Mouse (Mus musculus) adipocyte (in vitro differentiated cells): ENCODE data around the gene Apol7b.
"Not testable (repeated sequence)": the region's sequence is repeated elsewhere in the genome, so short reads cannot be mapped to it uniquely, and the experiment has no call there.

Source experiments
- DNase-seq: peaks from one replicate; pipeline ENCODE4 v3.0.0-alpha.2; 2016; ENCODE audit warnings: low spot score

The Apol7b gene

DNA sequence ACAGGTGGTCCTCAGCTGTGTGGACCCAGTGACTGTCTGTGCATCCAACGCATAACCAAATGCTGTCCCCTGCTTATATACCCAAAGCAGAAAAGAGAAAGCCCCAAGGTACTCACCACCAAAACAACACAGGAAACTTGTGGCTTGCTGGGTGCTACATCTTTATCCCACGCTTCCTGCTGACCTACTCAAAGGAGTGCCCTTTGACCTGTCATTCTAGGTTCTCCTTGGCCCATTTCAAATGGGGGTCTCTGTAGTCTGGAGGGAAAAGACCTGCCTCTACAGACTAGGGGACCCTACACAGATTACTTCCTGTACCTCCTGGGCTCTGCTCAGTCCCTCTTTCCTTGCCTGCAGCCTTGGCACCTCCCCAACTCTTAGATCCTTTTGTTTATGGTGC is at the start of gene Apol7b:
TSS of gene Apol7b (minus strand) at position 101 of the 400 bp plus-strand sequence.
- not testable (repeated sequence) for DNase-seq

DNA sequence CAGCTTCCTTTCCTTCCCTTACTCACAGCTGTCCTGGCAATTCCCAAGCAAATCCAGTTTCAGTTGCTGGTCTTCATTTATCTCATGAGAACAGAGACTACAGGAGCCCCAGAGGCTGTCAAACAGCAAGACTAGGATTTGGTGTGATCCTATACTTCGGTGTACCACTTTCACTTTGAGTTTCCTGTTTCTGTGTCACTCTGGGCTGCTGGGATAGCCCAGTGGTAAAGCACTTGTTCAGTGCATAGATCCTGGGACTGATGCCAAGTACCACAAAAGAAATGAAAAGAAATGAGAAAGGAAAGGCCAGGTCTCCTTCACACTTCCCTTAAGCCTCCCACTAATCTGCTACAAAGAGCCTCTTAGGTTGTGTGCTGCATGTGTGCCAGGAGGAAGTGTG is 47.4 kb upstream of the Apol7b start:
- not testable (repeated sequence) for DNase-seq

DNA sequence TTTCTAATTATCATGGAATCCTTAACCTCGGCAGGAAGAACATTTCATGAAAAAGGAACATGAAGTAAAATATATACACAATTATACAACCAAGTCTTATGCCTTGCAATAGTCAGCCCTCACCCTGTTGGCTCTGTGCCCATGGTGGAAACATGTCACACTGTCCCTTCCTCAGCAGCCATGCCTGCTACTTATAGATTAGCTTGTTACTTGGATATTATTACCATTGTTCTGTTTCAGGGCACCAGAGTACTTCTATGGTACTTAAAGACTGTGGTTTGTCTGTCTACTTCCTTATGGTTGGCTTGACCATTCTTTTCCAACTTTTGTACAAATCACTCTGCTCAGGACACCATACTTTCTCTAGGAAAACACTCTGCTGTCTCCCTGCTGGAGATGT is 45.9 kb upstream of the Apol7b start:
- DNase-seq = not testable (repeated sequence)

DNA sequence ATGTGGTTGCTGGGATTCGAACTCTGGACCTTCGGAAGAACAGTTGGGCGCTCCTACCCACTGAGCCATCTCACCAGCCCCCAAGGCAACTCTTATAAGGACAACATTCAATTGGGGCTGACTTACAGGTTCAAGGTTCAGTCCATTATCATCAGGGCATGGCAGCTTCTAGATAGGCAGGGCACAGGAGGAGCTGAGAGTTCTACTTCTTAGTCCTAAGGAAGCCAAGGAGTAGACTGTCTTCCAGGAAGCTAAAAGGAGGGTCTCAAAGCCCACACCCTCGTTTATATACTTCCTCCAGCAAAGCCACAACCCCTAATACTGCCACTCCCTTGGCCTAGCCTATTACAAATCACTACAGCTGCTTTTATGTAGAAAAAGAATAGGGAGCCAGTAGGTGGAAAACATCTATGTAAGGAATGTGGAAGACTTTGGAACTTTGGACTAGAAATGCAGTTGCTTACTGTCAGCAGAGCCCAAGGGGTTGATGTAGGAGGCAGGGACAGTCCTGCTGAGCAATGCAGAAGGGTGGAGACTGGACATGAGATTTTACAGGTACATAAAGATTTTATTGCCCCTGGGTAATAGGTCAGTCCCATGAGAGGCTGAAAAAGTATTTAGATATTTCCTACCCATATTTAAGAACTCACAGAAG is 35.0 kb upstream of the Apol7b start:
- DNase-seq = no peak

DNA sequence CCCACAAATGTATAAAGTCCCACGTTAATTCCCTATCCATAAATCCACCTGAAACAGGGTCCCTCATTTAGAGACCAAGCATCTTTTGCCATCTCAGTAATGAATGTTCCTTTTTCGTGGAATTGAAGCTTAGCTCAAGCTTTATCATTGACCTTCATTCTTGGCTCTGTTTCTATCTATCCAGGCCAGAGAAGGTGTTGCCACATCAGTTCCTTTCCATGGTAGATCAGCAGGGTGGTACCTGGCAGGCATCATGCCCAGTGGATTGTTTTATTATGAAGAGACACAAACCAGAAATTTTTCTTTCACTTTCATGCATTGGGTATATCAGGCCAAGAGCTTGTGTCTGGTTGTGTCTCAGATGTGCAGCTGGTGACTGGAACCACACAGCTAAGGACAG is 29.4 kb upstream of the Apol7b start, which contains the start of gene Apol10a:
TSS of gene Apol10a (plus strand) at position 355 of the 400 bp plus-strand sequence.
- not testable (repeated sequence) for DNase-seq

DNA sequence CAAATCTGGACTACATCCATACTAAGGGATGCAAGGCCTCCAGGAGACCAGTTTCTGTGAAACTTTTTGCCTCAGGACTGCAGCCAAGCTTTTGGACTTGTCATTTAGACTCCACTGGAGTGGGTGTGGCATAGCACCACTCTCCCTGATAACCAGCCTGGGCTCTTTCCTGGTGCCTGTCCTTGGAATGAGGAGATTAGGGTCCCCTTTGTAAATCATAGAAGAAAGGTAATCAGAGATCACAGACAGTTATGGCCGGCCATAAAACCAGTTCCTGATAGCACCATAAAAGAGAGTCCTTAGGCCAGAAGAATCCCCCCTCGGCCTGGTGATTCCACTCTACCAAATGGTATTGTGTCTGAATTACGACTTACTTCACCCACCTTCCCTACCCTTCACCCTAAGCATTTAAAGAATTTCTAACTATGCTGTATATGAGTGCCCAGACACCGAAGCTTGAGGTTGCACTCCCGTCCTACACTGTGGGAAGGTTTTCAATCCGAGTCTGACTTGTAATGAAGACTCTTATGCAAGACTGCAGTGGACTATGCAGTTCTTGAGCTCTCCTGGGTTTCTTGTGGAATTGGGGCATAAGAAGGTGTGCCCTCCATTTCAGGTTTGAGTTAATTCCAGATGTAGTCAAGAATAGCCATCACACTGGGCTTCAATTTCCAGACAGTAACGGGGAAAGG is 27.6 kb upstream of the Apol7b start:
- DNase-seq = not testable (repeated sequence)

DNA sequence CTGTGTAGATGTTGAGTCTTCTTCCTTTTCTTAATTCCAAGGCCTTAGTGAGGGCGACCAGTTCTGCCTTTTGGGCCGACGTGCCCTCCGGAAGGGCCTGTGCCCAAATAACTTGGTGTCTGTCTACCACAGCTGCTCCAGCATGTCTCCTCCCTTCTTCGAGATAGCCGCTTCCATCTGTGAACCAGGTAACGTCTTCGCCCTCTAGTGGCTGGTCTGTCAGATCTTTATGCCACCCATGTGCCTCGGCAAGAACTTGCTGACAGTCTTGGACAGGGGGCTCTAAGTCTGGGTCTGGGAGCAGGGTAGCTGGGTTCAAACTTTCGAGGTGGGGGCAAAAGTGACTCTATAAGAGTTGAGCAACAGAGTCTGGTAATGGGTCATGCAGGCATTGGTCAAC is 2.6 kb upstream of the Apol7b start:
- DNase-seq = not testable (repeated sequence)

DNA sequence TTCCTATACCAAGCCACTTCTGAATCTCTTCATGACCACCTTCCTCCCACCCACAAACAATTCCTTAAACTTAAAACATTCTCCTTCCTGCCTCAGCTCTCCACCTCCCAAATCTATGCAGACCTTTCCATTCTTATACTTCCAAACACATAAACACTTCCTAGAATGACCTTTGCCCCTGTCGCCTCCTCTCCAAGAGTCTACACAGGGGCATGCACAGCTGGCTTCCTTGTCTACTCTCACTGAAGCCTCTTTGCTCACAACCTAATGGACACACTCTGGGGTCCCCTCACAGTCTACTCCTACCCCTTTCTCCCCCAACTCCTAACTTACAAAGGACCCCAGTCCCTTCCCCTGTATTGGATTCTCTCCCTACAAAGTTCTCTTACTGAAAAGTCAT is 1.6 kb downstream of the Apol7b start:
- DNase-seq = not testable (repeated sequence)

DNA sequence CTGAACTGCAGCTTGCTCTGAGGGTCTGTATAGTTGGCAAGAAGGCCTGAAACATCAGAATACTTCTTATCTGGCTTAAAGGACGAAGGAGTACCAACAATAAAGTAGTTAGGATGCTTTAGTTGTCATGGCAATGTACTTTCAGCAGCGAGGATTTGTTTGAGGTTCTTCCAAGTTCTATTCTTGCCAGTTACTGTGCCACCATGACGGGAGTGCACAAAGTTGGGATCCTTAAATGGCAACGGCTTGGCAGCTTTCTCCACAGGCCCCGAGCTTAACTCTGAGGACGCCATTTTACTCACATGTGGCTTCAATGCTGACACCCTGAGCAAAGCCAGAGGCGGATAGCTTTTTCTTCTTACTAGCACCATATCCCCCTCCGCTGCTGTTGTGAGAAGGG is 2.5 kb downstream of the Apol7b start:
- DNase-seq = not testable (repeated sequence)

DNA sequence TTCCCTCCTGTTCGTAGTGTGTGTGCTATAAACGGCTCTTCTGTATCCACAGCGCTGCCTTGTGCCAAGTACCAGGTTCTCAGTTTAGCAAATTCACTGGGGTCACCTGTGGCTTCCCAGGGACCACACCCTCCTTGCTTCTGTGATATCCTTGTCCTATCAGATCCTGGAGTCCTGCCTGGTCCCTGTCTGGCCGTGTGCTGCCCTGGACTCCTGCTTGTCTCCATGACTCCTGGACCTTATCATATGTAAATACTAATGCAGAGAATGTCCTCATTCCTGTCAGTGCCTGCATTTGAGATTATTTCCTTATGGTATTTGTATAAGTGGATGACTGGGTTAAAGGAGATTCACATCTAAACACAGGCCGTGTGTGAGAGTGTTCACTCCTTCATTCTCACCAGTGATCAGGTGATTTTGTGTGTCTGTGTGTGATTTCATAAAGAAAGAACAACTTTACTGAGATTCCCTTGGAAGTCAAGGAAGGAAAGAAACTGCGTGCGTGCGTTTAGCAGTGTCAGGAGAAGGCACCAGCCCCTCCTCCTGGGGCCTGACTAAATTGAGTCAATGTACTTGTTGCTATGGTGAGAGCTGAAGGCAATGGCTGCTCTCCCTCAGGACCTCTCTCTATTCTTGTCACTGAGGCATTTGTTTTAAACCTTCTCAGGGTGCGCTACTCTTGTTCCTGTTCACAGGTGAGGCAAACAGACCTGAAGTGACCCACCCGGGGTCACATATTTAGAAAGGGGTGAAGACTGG is 18.4 kb downstream of the Apol7b start:
- not testable (repeated sequence) for DNase-seq

DNA sequence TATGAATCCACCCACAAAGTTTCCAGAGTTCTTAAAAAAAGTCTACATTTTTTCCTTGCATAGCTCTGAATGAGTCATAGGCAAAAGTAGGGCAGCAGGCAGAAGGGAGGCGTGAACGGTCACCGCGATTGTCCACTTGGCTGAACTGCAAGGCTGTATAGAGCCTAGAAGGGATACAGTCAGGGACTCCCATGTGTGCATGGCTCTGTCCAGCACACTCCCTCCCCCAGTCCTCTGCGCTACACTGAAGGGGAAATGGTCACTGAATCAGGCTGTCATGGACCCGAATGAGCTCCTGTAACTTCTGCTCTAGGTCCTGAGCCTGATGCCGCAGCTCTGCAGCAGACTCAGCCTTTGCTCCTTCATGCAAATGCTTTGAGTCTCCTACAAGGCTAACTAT is 24.4 kb downstream of the Apol7b start:
- not testable (repeated sequence) for DNase-seq

DNA sequence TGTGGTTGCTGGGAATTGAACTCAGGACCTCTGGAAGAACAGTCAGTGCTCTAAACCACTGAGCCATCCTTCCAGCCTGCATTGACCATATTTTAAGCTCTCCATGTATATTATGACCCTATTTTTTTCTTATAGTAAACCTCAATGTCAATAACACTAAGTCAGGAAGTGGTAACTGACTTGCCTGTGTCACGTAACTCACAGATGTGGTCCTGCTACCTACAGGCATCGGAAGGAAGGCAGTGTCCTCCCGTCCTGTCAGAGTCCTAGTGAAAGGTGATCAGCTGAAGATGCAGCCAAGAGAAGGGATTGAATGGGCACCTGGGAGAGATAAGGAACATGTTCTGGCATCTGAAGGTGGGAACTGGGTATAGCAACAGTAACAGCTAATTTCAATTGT is 27.6 kb downstream of the Apol7b start:
- DNase-seq = not testable (repeated sequence)

DNA sequence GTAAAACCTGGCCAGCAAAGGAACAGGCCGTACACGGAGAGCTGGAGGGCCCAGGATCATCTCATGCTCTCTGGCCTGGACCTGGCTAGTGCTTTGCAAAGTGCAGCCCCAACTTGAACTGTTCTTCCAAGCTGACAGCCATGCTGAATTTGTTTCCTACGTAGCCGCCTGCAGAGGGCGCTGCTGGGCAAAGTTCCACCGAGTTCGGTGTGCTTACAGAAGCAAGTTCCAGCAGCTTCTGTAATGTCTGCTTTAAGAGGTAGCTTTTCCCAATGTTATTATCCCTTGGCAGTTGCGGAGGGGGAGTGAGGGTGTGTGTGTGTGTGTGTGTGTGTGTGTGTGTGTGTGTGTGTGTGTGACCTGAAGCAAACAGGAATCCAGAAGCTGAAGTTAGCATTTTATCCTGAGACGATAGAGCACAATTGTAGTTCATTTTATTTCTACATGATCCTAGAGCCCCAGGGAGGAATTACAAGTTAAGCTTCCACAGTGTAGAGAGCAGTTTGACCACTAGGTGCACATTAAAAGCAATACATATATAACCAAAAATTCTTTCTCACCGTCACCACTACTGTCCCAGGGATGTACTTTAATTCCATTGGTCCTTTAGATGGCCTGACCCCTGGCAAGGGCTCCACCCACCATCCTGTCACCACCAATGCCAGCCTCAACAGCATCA is 30.5 kb downstream of the Apol7b start:
- not testable (repeated sequence) for DNase-seq

DNA sequence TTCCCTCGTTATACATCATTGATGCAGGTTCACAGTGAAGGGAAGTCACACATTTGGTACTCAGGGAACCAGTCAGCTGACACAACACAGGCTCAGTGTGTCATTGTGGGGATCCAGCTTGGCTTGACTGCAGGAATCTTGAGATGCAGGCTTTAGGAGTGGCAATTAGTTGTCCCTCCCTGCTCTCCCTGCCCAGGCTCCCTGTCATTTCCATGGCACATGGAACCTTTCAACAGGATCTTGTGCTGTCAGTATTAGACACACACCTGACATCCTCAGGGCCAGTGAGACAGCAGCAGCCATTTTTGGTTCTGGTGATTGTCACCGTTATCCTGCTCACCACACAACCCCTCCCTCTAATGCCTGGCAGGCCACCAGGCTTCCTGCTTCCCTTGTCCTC is 31.6 kb downstream of the Apol7b start:
- not testable (repeated sequence) for DNase-seq

DNA sequence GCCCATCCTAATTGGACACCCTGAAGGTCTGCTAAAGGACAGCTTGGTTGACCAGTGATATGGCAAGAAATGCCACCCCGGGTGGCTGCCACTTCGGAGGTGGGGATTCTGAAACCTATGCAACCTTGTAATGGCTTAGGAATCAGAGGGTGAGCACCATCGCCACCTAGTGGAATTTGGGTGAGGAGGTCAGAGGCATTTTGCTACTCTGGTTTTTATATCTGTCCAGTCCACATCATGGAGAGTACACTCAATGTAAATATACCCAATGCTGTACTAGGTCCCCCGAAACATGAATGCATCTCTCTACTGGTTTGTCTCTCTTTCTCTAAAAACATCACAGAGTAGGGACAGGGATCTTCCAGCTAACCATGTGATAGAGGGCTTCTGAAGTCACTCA is 34.6 kb downstream of the Apol7b start:
- DNase-seq = not testable (repeated sequence)

DNA sequence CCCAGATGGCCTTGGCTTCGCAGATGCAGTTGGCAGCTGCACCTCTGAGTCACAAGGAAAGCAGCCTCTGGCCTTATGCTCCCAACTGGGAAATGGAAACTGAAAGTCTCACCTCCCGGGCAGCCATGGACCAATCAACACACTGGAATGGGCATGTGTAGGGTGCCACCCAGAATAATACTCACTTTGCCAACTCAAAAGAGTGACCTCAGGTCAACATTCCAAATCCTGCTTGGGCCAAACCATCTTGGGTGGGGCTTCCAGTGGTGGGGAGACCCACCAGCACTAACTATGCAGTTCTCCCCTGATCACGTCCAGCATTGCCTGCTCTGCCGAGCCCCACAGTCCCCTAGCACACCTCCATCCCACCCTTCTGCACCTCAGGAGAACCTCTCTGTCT is 36.3 kb downstream of the Apol7b start, which contains the start of gene Apol9a:
TSS of gene Apol9a (minus strand) at position 101 of the 400 bp plus-strand sequence.
- not testable (repeated sequence) for DNase-seq

DNA sequence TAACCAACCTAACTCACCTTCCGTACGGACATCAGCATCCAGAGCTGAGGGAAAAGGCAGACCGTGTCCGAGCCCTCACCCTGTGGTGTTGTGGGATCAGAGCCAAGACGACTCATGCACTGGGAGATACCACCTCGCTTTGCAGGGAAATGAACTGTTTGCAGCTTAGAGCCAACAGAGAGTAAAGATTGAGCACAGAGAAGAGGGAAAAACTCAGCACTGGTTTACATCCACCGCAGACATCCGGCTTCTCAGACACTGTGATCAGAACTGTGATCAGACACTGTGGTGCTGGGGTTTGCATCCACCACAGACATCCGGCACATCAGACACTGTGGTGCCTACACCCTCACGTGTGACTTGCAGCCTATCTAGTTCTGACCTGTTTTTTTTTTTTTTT is 40.9 kb downstream of the Apol7b start:
- DNase-seq = not testable (repeated sequence)

DNA sequence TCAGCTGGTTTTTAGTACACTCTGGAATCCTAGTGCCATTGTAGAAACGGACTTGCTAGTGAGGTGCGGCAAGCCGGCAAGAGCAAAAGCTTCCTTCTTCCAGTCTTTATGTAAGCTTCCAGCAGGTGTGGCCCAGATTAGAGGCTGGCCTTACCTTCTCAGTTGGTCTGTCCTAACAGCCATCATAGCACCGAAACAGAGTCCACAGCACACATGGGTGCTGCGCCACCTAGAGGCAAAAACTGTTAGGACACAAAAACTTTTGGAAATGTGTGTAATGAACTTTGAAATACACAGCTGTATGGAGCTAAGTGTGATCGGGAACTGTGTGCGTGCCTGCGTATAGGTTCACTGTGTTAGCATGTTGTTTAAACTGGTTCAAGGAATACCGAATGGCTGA is 48.3 kb downstream of the Apol7b start, which contains the start of gene Apol7a:
TSS of gene Apol7a (minus strand) at position 84 of the 400 bp plus-strand sequence.
- DNase-seq = peak; percentile 55

DNA sequence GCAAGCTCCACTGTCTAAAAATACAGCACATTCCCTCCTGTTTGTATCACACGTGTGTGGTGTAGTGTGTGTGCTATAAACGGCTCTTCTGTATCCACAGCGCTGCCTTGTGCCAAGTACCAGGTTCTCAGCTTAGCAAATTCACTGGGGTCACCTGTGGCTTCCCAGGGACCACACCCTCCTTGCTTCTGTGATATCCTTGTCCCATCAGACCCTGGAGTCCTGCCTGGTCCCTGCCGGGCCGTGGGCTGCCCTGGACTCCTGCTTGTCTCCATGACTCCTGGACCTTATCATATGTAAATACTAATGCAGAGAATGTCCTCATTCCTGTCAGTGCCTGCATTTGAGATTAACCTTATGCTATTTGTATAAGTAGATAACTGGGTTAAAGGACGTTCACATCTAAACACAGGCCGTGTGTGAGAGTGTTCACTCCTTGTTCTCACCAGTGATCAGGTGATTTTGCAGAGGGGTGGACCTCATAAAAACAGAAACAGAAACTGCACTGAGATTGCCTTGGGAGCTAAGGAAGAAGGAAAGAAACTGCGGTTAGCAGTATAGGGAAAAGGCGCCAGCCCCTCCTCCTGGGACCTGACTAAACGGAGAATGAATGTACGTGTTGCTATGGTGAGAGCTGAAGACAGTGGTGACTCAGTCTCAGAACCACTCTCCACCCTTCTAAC is 49.7 kb downstream of the Apol7b start:
- peak; percentile 54 for DNase-seq

DNA sequence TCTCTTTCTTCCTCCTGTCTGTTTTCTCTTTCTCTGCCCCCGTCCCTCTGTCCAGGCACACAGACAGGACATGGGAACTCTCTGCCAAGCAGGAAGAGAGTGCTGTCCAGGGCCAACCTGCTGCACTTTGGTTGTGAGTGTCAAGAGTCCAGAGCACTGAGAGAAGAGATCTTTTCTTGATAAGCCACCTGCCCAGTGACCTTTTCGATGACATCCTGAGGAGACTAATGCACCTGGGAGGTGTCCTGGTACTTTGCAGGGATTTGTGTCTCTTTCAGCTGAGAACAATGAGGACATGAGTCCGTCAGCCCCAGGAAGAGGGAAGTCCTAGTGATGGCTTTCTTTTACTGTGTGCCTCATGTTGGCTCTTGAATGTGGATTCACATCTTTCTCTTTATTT is 53.5 kb downstream of the Apol7b start:
- DNase-seq = not testable (repeated sequence)

DNA sequence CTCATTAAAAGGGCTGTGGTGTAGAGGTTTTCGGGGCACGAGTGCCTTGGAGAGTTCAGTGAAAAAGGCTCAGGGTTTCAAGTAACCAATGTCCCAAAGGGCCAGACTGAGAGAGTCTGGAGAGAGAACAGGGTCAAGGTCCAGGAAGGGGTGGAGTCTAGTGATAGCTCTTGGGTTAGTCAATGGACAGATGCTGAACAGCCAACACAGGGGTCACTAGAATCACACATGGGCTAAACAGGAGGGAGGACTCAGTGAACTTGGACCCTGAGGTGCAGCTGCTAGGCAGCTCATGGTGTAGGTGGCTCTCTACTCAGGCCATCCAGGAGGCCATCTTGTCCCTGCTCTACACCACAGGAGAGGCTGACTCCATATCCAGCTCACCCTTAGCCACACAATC is 59.8 kb downstream of the Apol7b start:
- DNase-seq = peak; percentile 34
